Mouse (Mus musculus): Measurements from ENCODE around the gene Anapc5.

The Anapc5 gene

DNA sequence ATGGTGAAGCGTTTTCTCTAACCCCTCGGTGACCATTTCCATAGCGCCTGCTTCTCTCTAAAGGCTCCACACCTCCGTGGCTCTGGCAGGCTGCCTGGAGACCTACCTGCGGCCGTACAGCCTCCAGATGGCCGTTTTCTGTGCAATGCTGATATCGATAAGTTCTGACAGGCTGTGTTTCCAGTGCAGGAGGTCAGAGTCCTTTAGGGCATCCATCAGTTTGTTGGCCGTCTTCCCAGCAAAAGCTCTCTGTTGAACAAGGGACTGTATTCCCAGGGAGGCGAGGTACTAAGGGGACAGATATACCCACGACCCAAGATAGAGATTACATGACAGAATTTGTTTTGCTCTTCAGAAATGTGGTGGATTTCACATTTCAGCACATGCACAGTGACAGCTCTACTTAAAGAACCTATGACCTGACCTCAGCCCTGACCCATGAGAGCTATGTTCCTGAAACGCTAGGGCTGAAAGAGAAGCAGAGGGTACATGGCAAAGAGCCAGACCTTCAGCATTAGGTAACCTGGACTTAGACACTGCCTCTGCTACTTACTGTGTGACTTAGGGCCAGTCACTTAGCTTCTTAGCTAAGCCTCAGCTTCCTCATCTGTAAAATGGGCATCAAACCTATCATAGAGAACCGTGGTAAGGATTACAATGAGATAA lies 20.7 kb downstream of the Anapc5 start:
- CTCF ChIA-PET = no interaction called here

DNA sequence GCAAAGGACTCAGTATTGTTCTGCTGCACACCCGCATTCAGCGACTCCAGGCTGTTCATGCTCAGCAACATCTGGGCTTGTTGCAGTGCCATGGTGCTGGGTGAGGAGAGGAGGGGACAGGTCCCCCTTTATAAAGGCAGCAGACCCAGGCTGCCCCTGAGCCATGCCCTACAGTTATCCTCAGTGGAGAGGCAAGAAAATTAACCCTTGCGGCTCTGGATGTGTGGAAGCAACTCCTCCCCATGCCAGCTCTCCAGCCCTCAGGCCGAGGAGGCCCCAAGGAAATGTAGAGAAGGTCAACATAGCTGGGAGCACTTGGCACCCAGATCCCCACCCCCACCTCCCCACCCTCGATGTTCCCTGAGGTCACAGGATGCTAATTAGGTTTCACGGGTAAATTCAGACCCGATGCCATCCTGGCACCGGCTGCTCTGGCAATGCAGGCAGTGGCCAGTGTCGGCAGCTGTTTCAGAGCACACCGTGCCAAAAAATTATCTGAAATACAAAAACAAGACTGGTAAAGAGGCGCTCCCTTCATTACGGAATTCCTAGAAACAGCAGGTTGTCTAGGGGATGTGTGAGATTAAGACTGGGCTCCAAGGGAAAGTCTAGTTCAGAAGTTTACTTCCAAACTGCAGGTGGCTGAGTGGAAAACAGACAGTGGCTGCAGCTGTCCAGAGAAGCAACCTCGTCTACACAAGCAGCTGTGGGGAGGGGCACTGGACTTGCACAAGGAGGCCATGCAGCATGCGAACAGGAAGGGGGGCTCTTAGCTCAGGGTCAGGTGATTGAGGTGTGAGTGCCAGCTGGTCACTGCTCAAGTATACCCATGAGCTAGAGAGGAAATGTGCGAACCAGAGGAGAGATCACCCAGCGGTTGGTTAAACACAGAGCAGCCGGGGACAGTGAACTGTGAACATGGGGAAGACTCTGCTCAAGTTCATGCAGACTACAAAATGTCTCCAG lies 21.5 kb downstream of the Anapc5 start:
- CTCF ChIA-PET = interaction anchor here (0.7 kb wide), 1 partner anchor 481 kb away, joined by 17 read pairs; no protein-coding TSS in a partner anchor

DNA sequence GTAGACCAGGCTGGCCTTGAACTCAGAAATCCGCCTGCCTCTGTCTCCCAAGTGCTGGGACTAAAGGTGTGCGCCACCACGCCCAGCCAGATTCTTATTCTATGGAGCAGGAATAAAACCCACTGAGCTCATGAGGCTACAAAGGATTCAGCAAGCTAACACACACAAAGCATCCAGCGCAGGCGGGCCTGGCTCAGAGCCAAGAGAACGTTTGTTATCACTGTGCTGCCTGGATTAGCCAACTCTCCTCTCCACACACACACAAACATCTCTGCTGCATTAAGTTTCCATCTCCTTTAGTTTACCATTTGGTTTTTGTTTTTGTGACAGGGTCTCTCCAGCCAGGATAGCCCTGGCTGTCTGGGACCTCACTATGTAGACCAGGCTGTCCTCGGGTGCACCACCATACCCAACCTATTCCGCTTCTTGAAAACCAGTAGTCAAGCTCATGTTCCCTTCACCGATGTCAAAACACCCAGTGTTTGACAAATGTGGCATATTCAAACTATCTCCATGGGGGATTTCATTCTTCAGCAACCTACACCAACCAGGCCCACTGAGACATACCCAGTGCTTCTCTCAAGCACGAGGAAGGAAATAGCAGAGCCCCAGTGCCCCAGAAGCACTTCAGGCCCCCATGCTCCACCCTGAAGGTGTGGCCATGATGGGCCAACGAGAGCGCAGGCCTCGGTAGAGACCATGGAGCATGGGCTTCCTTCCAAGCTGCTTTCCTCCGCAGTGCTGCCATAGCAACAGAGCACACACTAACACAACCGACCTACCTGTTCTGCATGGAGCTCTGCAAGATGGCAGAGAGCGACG lies 22.4 kb downstream of the Anapc5 start:
- CTCF ChIA-PET = no interaction called here

DNA sequence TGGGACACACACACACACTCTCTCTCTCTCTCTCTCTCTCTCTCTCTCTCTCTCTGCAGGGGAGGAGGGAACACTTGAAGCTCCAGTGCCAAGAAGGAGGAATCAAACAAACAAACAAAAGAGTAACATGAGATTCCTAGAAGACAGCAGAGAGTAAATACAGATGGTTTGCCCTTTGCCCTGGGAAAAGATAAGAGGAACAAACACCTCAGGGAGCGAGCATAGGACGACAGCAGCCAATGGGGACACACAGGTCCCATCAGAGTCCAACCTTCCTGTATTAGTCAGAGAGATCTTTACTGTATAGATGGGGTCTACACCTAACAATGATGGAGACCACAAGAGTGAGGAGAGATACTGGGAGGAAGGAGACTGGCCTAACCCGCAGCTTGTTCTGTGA lies 23.3 kb downstream of the Anapc5 start:
- CTCF ChIA-PET = interaction anchor here (0.7 kb wide), 2 partner anchors 235 to 329 kb away, joined by 7 to 8 read pairs; no protein-coding TSS in a partner anchor

DNA sequence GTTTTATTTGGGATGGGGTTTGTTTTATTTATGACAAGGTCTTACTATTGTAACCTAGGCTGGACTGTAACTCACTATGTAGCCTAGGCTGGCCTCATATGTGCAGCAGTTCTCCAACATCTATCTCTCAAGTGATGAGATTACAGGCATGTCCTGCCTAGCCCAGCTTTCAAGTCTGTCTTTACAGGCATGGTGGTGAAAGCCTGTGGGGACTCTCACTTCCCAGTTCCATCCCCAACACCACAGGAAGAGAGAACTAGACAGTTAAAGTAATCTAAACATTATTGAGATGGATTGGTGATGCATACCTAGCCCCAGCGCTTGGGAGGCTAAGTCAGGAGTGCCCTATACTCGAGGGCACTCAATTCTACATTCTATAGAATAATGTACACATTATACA lies 32.4 kb downstream of the Anapc5 start:
- CTCF ChIA-PET = no interaction called here

DNA sequence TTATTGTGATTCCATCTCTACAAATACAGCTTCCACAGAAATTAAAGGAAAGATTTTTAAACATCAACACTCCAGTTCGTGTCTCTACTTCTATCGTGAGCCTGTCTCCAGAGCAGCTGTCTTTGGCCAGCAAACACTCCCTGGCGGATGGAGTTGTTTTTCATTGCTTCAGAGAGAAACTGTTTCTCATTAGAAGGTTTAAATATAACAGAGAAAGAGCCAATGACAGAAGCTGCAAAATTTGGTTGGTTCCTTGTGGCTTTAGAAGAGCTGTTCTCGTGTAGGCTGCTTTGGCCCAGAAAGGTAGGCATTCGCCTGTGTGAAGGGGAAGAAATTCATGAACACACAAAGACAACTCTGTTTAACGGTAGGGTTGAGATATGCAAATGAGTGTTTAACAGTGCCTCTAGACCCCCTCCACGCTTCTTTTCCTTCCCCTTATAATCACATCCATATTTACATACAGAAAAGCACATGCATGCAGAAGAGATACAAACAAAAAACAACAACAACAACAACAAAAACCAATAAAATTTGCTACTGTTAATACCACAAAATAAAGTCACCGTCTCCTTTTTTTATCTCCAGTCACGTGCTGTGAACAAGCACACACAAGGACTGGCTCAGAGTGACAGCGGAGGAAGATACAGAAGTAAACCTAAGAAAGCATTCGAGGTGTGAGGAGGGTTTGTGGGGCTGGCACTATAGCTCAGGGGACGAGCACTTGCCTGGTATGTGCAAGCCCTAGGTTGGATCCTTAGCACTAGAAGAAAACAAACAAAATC lies 34.9 kb downstream of the Anapc5 start:
- CTCF ChIA-PET = interaction anchor here (0.7 kb wide), 1 partner anchor 974 kb away, joined by 3 read pairs; no protein-coding TSS in a partner anchor

DNA sequence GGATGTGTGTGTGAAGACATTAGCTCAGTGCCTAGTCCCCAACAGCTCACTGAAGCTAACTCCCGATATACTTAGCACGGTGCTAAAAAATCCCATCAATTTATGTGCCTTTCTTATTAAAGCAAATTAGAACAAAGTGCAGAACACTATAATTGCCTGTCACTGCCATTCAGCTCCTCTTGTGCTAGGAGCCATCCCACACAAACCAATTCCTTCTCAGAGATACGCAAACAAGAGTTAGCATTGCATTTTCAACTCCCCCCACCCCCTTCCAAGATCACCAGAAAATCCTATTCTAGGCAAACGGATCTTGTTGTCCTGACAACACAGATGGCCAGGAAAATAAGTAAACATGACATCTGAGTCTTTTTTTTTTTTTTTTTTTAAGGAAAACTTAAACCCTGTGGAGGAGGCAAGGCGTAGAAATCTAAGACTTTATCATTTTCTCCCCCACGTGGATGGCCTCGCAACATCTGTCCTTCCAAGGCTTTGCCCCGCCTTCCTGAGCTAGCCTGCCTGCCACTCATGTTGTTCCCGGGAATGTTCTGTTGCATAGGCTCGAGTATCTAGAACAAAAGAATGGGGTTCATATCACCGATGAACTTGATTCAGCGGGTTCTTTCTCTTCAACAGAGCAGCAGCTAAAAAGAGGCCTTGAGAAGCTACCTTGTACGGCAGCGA lies 37.3 kb downstream of the Anapc5 start:
- CTCF ChIA-PET = interaction anchor here (0.9 kb wide), 1 partner anchor 42 kb away, joined by 14 read pairs; no protein-coding TSS in a partner anchor

DNA sequence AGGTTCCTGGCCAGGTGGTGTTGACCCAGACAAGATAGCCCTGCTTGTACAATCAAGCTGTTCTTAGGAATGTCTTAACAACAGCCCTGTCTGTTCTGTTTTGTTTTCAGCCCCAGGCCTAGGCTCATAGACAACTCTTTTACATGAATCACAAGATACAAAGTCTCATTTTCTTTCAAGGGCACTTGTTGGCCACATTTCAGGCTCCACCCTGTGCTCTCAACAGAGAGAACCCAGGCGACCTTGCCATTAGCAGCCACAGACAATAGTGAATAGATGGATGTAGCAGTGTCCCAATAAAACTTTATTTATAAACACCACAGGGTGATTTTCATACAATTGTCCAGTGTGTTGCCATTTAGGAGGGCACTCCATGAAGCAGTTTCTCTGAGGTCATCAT lies 39.1 kb downstream of the Anapc5 start:
- CTCF ChIA-PET = interaction anchor here (0.6 kb wide), 1 partner anchor 172 kb away, joined by 3 read pairs; no protein-coding TSS in a partner anchor

DNA sequence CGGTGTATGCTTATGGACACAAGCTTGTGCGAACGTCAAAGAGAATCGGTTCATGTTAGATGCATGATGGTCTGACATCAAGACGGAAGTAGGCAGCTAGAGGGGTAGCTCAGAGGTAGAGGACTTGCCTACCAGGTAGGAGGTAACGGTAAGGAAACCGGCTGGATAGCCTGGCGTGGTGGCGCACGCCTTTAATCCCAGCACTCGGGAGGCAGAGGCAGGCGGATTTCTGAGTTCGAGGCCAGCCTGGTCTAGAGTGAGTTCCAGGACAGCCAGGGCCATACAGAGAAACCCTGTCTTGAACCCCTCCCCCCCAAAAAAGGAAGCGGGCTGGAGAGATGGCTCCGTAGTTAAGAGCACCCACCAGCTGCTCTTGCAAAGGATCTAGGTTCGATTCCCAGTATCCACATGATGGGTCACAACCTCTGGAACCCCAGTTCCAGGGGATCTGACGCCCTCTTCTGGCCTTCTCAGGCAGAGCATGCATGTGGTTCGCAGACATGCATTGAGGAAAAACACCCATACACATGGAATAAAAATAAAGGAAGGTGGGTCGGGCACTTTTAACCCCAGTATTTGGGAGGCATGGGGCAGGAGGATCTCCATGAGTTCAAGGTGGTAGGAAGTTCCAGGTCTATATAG lies 40.2 kb downstream of the Anapc5 start:
- CTCF ChIA-PET = no interaction called here

DNA sequence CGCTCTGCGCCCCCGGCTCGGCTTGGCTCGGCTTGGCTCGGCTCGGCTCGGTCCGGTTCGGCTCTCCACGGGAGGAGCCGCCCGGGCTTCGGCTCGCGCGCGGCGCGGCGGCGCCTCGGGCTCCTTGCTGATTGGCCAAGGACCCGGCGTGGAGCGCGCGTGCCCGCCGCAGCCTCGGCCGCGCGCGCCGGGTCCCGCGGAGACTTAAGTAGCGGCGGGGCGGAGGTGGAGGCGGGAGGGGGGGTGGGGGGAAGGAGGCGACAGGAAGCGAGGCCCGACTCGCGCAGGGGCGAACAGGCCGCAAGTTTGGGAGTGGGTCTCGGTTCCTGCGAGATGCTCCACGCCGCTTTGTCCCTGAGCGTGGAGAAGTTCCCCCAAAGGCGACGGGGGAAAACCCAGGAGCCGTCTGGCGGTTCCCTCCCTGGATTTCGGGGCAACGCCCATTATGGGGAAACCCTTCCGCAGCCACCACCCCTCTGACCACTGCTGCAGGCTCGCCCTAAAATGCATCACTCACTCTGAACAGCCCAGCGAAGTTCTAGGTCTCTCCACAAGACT lies 41.8 kb downstream of the Anapc5 start, which contains the start of gene Camkk2:
Camkk2 (minus strand) TSS at position 133 of the 558 bp plus-strand sequence.
- CTCF ChIA-PET = no interaction called here

DNA sequence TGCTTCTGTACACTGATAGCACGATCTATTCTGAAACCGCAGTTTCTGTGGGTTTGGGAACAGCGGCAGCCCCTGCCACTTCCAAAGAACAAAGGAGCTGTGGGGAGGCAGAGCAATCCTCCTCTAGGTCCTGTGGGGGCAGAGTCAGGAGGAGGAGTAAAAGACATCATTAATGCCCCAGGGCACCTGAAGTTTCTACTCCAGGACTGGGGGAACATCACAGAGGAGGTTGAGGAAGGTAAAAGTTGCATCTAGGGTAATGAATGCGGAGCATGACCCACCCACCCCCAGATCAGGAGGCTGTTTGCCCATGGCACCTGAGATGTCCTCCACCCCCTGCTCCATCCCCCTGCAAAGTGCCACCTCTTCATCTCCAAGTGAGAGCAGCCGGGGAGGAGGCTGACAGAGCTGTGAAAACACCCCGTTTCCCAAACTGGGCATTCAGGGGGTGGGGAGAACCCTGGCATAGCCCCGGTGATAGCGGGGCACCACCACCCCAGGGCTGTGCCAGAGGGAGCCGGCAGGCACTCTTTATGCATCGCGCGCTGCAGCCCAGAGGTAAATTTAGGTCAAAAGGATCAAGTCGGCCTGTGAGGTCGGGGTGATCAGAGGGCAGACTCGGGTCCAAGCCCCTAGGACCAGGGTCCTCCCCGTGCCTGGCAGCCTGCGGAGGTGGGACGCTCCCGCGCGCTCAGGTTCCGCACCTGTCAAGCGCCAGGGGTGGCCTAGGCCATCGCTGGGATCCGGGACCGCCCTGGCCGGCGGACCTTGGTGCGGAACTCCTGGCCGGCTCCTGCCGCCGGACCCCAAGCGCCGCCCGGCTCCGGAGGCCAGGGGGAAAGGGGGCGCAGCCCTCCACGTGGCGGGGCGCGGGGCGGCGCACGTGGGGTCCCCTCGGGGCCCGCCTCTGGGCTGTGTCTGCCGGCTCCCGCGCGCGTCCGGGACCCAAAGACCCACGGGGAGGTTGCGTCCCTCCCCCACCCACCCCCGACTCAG lies 42.6 kb downstream of the Anapc5 start:
- CTCF ChIA-PET = interaction anchor here (0.9 to 1.0 kb wide), 2 partner anchors 18 to 45 kb away, joined by 5 to 13 read pairs; no protein-coding TSS in a partner anchor

DNA sequence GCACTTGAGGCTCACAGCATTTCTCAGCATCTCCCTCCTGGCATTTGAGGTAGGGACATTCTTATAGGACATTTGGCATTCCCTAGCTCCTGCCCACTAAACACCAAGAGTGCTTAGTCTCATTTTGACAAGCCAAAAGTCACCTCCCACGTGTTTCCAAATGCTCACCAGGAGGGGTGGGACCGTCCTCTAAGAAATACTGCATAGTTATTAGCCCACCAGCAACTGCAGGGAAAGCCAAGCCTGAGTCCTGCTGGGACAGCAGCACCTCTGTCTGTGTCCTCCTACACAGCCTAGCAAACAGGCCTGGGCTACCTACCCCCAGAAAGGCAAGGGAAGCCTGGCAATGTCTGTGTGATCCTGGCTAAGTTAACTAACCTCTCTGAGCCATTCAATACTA lies 43.8 kb downstream of the Anapc5 start:
- CTCF ChIA-PET = interaction anchor here (0.5 kb wide), 1 partner anchor 34 kb away, joined by 8 read pairs; no protein-coding TSS in a partner anchor

DNA sequence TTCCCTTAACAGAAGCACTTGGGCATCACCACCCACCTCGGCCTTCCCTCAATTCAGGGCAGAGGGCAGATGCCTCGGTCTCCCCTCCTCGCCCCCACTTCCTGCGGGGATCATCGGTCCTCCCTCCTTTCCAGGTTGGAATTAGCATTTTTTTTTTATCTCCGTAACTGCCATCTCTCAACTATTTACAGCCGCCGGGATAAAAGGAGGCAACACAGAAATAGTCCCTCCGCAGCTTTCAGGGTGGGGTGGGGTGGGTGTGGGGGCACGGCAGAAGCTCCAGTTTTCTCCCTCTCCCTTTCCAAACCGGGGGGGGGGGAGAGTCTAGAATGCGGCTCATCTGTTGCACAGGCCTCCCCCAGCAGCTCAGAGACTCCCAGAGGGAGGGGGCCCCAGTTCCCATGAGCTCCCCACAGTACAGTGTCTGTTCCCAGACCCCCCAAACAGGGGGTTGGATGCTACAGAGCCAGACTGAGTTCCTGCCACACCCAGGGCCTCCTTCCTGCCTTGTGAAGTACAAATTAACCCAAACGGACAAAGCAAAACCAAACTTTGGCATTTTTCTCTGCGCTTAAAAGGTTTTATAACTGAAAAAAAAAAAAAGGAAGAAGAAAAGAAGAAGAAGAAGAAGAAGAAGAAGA lies 45.4 kb downstream of the Anapc5 start:
- CTCF ChIA-PET = interaction anchor here (0.6 kb wide), 2 partner anchors 15 to 44 kb away, joined by 4 to 5 read pairs; no protein-coding TSS in a partner anchor

DNA sequence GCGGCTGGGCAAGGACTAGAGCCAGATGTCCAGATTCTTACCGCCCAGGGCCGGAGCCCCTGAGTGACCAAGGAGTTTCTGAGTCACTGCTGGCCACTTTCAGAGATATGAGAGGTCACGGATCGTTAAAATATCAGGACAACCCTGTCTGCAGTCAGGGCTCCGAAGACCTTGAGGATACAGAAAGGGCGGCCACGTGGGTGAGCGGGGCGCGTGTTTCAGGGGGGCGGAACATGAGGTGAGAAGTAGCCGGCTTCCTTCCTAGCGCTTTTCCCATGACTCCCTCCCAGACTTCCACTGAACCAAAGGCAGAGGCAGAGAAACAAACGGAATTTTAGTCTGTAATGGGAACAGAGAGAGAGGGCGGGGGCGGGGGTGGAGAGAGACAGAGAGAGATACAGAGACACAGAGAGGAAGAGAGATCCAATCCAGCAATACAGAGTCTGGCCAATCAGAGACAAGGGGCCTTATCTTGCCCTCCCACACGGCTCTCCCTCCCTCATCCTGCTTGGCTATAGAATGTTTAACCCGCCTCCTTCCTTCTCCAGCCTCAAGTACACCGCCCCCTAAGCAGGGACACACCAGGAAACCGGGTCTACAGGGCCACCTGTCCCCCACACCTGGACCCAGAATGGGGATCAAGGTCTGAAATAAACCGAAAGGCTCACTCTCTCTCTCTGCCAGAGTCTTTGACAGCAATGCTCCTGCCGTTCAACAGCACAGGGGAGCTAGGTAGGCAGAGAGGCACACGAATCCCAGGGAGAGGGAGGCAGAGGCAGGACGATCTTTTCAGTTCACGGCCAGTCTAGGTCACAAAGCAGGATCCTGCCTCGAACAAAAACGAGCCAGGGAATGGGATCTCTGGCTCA lies 46.2 kb downstream of the Anapc5 start:
- CTCF ChIA-PET = interaction anchor here (0.6 kb wide), 2 partner anchors 14 to 45 kb away, joined by 4 to 5 read pairs; no protein-coding TSS in a partner anchor

DNA sequence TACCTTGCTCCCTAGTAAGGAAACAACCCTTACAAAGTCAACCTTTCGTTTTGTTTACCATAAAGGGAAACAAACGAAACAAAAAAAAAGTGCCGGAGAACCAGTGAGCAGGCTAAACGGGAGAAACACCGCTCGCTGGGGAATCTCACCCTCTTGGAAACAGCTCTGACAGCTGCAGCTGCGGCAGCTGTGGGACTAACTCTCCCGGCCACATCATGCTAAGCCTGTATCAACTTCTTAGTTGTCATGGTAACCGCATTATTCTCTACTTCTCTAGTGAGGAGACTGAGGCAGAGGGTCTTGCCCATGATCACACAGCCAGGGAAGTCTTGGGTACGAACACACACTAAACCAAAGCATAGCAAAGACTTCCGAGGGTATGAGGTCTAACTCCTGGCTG lies 47.4 kb downstream of the Anapc5 start:
- CTCF ChIA-PET = no interaction called here

DNA sequence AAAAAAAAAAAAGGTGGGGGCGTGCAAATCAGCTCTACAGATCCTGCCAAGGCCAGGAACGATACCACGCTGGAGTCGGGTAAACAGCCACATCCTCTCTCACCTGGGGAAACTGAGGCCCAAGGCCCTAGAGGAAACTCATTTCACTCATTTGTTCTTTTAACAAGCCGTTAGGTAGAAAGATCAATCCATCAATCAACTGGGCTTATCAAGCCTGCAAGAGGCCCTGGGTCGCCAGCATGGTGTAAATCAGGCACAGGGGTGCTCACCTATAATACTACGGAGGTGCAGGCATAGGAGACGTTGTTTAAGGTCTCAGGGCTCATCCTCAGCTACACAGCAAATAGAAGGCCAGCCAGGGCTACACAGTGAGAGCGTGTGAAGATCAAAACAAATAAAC lies 49.7 kb downstream of the Anapc5 start:
- CTCF ChIA-PET = no interaction called here
